Mouse (Mus musculus) embryo, embryonic 9.5 days (tissue): ENCODE measurements around the gene Gbp5.
"Not testable (repeated sequence)": the region's sequence is repeated elsewhere in the genome, so short reads cannot be mapped to it uniquely, and the experiment has no call there.

Experiments
- DNase-seq: peaks from one replicate; pipeline ENCODE4 v3.0.0-alpha.2; 2017; ENCODE audit errors: extremely low spot score

Gbp5 gene

DNA sequence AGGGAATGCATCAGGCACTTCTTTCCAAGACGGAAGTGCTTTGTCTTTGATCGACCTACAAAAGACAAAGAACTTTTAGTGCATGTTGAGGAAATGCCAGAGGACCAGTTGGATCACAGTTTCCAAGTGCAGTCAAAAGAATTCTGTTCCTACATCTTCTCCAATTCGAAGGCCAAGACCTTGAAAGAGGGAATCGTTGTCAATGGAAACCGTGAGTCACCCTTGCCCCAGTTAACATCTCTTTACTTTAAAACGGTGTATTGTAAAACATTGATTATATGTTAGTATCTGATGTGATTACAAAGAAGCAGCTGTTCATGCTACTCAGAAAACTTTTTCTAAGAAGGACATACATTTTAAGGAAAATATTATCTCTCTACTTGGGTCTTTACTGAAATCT lies 47.6 kb downstream of the Gbp5 start:
- no peak for DNase-seq

DNA sequence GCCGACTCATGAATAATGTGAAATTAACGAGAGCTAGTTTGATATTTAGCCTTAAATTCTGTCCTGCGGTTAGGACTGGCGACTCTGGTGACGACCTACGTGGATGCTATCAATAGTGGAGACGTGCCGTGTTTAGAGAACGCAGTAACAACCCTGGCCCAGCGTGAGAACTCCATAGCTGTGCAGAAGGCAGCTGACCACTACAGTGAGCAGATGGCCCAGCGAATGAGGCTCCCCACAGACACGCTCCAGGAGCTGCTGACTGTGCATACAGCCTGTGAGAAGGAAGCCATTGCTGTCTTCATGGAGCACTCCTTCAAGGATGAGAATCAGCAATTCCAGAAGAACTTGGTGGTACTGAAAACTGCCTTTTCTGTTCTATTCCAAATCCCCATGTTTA lies 49.0 kb downstream of the Gbp5 start:
- not testable (repeated sequence) for DNase-seq

DNA sequence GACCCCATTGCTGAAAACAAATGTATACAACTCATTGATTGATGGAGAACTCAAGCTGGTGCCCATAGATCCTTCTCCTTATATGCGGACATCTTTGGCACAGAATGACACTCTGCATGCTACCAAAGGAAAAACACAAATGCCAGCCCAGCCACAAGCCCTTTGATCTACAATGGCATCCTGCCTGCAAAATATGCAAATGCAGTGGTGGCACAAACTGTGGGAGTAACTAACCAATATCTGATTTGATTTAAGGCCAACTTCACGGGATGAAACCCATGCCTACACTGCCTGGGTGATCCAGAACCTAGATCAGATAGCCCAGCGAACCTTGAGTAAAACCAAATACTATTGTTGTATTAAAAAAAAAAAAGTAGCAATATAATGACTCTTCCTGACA lies 52.9 kb downstream of the Gbp5 start:
- no peak for DNase-seq

DNA sequence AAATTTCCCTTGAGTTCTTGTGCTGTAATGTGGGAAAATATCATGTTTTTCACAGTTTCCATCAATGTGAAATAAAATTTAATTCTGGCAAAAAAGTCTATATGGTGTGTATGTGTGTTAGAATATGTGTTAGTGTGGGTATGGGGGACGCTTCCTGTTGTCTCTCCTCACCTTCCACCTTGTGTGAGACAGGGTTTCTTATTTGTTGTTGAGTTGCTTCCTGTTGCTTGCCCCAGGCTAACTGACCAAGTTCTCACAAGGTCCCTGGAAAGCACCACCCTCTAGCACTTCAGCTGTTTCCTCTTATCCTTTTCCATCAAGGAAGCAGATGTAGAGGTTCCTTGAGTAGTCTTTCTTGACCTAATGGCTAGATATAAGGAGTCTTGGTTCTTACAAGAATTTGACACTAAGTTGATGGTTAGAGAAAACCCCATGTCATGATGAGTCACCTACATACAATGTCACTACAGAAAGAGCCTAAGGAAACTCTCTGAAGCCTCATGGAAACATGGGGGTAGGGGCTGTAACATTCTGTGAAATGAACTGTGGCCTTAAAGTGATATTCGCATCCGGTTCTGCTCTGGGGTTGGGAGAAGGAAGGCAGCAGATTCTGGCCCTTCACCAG lies 56.4 kb downstream of the Gbp5 start:
- no peak for DNase-seq

DNA sequence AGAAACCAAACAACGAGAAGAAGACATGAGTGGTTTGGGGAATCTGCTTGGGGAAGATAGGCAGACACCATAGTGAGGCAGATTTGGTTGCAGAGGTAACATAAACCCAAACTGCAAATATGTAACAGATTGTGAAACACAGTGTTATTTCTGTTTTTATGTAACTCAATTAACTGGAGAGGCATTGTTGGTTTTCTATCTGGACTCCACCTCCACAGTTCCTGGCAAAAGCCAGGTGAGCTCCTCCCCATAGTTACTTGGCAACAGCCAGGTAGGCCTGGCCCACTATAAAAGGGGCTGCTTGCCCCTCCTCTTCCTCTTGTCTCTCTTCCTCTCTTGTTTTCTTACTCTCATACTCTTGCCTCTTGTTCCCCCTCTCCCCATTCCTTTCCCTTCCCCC lies 60.8 kb downstream of the Gbp5 start:
- DNase-seq = no peak

DNA sequence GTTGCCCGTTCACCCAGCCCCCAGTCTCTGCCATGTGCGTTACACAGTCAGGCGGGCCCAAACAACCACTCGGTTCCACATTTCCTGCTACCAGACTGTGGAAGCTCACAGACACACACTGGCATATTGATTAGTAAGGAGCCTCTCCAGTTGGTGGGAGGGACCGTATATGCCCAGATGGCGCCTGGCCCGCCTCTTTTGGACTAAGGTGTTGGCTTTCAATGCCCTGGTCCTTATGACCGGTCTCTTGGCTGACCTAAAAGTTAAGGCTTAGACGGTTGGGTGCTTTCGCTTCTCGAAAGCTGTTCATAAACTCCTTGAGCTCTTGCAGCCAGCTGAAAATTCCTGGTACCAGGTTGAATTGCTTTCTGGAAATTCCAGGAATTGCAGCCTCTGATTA lies 61.8 kb downstream of the Gbp5 start:
- DNase-seq = no peak

DNA sequence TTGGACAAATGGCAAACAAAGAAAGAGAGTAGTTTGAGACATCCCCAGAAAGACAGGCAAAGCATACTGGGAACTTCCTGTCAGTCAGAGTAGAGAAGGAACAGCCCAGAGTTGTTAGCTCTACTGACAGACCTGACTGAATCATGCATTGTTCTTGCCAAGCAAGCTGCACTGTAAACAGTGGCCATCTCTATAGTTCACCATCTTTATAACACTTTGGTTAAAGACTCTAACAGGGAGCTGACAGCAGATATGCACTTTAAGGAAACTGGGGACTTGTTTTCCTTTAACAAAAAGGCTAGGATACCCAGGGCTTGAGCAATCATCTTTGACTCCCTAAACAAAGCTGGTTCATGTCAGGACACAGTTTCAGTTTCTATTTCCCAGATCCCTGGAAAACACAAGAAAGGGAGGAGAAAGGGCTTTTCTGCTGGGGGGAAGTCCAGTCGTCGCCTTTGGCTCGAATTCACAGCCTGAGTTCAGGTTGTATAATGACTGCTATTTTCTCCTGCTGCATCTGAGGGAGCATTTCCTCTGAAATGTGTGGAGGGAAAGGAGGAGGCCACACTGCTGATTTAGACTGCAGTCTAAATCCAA lies 66.0 kb downstream of the Gbp5 start, which contains the start of gene Gbp3:
Gbp3 (plus strand) TSS at position 395 of the 597 bp plus-strand sequence.
- no peak for DNase-seq

- peak; percentile 85 for DNase-seq
Observed at GRCm38 (mm10) chr3:142560296-142560948, 66.6 kb downstream of the Gbp5 start.

DNA sequence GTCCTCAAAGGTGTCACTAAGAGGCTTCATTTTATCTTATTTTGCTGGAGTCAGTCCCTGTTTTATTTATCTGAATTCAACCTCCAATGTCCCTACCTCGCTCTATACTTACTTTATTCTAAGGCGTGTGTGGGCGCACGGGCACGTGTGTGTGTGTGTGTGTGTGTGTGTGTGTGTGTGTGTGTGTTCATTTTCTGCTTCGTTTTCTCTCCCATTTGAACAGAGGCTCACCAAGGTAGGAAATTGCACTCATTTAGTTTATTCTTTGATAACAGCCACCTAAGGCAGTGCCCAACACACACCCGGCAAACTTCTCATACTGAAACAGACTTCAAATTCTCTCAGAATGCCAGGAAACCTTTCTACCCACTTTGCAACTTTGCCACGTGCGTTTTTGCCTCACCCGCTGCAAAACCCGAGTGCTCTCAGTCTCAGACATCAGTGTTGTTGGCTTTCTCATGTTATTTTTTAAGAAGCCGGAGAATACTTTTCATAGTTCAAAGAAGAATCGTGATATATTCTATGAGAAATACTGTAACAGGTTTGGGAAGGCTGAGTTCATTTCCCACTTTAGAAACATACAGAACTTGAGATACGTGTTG lies 67.4 kb downstream of the Gbp5 start:
- no peak for DNase-seq

GRCm38 (mm10) chr3:142561666-142562065 lies 67.9 kb downstream of the Gbp5 start:
- no peak for DNase-seq

DNA sequence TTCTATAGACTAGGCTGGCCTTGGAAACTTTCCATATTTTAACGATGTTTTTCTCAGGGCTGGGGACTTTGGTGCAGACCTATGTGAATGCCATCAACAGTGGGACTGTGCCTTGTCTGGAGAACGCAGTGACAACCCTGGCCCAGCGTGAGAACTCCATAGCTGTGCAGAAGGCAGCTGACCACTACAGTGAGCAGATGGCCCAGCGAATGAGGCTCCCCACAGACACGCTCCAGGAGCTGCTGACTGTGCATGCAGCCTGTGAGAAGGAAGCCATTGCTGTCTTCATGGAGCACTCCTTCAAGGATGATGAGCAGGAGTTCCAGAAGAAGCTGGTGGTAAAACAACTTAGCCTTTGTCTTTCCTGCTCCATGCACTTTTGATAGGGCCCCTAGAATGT lies 73.7 kb downstream of the Gbp5 start:
- DNase-seq = not testable (repeated sequence)

- no peak for DNase-seq
Observed at GRCm38 (mm10) chr3:142570738-142571137, 77.0 kb downstream of the Gbp5 start.
